Mouse (Mus musculus): ENCODE measurements around the gene Kat2b.
"Not testable (repeated sequence)": the region's sequence is repeated elsewhere in the genome, so short reads cannot be mapped to it uniquely, and the experiment has no call there.

DNA sequence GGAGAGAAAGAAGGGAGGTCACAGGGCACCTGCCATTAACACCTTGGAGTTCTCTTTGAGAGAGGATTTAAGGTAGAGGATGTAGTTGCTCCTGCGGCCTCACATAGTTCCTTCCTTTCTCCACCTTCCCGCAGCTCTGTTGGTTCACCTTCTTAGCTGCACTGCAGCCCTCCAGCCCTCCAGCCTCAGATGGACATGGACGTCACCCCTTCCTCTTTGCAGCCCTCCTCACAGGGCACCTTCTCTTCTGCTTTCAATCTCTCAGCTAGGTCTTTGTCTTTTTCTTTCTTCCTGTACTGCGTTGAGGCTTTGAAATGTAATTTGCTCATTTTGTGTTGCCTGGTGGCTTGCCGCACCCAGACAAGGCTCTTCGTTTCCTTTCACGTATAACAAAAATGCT is 39.4 kb downstream of the Kat2b start:
- not testable (repeated sequence) for TF ChIP-seq SIN3A, POLR2AphosphoS2 (IDR thresholded peaks at IDR 0.05; ENCODE audit: low read length)

Measured in MEL (cell line).